Mouse (Mus musculus): ENCODE results near the gene Serpinc1.
"Not testable (repeated sequence)": the region's sequence is repeated elsewhere in the genome, so short reads cannot be mapped to it uniquely, and the experiment has no call there.

Serpinc1 gene

DNA sequence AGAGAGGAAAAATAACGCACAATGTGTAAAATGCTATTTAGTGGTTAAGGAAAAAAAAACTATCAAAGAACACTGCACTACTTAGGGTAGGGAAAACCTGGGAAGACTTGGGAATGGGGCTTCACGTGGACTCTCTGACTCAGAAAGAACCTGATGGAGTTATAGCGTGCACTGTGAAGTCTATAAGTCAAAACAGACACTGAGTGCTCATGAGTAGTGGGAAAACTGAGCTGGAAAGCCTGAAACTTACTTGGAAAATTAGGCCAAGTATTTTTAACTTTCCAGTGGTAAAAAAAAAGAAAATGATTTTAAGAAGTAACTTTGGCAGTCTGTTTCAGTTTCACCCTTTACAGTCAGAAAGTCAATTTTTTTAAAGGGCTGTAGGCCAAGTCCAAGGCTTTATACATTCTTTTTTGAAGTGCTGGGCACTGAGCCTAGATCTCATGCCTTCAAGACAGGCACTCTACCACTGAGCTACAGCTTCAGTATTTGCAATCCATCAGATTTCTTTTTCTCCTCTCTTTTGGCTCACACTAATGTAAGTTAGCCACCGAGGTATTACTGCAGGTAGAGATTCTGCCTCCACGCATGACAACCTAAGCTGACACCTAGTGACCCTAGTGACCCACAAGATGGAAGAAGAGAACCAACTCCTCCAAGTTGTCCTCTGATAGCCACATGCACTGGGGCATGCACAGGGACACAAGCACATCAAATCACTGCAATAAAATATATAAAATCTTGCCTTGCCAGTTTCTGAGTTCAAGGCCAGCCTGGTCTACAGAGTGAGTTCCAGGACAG is 47.2 kb downstream of the Serpinc1 start:
- DNase-seq: no peak

- no peak for DNase-seq
These were observed 48.8 kb downstream of the Serpinc1 start for GRCm38 (mm10) chr1:161027196-161027595.

- not testable (repeated sequence) for DNase-seq
These were observed 50.0 kb downstream of the Serpinc1 start for GRCm38 (mm10) chr1:161028427-161028826.

- DNase-seq: no peak
These were observed 51.7 kb downstream of the Serpinc1 start for GRCm38 (mm10) chr1:161030058-161030457.

DNA sequence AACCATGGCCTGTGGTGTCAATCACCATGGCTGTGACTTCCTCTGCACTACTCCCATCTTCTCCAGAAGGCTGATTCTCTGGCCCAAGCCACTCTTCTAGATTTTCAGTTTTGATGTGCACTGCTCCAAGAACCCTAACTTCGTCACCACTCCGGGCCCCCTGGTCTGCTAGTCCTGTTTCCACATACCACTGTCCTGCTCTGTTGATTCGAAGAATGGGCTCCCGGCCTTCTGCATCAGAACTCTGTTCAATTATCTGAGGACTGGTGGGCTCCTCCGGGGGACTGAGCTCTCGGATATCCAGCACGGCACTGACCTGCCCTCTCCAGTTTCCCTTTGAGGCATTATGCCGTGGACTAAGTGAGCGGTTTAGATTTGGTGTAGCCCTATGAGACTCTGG is 53.5 kb downstream of the Serpinc1 start:
- DNase-seq: no peak

- no peak for DNase-seq
These were observed 54.0 kb downstream of the Serpinc1 start for GRCm38 (mm10) chr1:161032345-161032744.

DNA sequence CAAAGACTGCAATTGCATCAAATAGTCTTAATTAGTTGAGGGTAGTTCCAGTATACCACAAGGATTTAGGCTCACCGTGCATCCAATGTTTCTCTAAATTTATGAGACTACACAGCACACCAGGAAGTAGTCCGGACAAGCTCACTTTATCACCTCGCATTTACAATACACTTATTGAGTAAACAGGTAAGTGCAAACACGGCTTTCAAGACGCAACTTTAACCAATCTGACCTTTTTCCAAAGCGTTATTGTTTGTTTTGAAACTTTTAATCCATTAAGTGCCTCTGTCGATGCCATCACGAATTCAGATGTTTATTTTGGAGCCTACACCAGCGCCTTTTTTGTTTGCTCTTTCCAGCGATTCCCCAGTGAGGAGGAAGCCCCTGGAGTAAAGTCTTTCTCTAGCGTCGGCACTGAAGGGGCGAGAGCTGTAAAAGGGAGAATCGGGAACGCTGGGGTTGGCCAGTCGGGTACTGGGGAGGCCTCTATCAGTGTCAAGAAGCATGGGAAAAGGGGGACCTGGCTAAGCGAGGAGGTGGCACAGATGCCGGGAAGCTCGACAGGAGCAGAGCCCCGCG is 55.6 kb downstream of the Serpinc1 start:
- no peak for DNase-seq

- DNase-seq: peak; percentile 100
These were observed 56.3 kb downstream of the Serpinc1 start, which contains the start of gene Zbtb37 for GRCm38 (mm10) chr1:161034435-161035280. Gene Zbtb37, minus strand, starts transcription at chr1:161034849.

DNA sequence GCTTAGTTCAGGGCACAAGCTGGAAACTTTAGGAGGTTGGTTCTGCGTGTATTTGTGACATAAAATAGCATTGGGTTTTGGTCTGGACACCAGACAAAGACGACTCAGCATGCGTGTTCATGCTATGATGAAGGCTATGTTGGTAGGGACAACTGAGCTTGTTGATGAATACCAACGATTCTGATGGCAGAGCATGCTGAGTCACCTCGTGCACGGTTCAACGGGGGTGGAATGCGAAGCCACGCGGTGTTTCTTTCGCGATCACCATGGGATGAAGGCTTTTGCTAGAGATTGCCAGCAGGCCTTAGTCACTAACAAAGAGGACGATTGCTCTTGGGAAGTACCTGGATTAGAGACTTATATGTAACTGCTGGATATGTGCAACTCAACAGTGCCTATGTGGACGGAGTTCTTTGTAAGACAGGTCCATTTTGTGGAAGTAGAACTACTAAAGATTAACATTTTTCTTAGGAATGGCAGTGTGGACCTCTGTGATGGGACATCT is 56.9 kb downstream of the Serpinc1 start:
- peak; percentile 74 for DNase-seq

- DNase-seq: peak; percentile 17
These were observed 57.5 kb downstream of the Serpinc1 start for GRCm38 (mm10) chr1:161035786-161036404.

- peak; percentile 35 for DNase-seq
These were observed 58.0 kb downstream of the Serpinc1 start for GRCm38 (mm10) chr1:161036411-161036841.

- DNase-seq: no peak
These were observed 58.6 kb downstream of the Serpinc1 start for GRCm38 (mm10) chr1:161037026-161037425.

DNA sequence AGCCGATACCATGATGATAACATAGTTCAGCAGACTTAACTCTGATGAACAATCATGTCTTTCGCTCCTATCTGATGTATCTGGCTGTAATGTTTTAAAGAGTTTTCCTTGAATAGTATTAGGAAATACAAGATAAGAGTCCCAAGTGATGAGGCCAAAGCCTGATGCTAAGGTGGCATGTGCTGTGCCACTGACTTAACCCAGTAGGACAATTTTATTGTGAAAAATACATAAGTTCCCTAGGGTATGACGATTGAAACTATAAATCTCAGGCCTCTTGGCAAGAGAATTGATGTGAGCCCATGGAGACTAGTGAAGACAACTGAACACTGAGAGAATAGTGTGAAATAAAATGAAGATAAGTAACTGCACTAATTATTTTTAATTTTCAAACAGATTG is 59.2 kb downstream of the Serpinc1 start:
- DNase-seq: no peak

DNA sequence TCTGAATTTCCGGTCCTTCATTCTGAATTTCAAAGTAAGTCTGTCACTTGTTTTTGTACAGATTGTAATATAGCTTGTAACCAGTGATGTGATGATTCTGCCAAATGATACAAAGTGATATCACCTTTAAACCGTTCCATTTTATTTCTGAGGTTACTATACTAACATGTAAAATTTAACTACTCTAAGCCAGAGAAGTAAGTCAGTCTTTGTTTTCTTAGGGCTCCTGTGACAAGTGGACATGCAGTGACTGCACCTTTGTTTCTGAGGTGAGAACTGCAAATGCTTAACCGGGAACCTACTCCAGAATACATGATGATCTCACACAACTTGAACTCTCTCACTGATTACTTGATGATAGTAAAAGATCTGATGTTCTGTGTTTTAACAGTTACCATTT is 59.6 kb downstream of the Serpinc1 start:
- DNase-seq: no peak

- DNase-seq: peak; percentile 53
These were observed 60.8 kb downstream of the Serpinc1 start for GRCm38 (mm10) chr1:161038968-161039721.

GRCm38 (mm10) chr1:161039741-161040425 is 61.5 kb downstream of the Serpinc1 start:
- peak; percentile 51 for DNase-seq

DNA sequence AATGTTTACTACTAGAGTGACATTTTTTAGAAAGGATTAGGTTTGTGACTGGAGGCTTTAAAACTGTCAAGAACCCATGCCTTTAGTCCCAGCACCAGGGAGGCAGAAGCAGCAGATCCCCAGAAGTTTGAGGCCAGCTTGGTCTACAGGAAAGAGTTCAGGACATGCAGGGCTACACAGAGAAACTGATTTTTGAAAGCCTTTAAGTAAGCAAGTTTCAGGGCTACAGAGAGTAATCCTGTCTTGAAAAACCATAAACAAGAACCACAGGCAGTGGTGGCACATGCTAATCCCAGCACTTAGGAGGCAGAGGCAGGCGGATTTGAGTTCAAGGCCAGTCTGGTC is 62.0 kb downstream of the Serpinc1 start:
- DNase-seq: no peak

DNA sequence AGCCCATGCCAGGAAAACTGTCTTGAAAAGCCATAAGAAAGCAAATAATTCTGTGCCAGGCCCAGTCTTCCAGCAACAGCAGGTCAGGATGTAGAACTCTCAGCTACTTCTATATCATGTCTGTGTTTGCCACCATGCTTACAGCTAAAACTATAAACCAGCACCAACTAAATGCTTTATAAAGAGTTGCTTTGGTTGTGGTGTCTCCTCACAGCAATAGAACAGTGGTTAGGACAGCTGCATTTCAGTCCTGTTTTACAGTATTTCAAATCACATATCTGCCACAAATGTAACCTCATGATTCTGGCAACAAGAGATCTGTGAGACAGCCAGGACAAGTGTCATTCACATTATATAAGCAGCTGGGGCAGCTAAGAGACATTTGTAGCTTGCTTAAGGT is 62.5 kb downstream of the Serpinc1 start:
- DNase-seq: no peak

DNA sequence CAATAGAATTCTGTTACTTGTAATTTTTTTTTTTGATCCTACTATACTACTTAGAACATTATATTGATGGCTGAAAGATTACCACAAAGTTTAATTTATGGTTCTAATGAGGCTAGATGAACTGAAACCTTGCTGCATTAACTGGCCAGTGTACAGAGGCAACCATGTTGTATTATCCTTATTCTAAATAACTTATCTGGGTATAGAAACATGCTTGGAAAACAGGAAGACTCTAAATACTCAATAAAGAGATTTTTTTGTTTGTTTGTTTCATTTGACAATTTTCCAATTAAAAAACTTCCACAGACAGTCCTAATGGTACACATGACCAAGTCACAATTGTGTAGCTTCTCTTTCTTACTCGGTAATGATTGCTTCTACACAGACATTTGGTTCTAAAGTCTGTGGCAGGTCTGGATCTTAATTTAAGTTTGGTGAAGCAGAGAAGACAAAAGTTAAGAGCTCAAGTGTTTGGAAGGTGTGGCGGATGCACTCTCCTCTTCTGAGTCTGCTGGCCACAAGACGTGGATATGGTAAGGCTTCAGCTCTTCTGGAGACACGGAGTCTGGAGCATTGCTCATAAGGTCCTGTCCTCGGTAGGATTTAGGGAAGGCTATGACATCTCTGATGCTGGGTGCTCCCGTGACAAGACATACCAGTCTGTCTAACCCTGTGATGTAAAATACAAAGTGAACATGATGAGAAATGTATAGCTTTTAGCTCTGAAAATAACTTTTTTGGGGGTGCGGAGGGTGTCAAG is 63.1 kb downstream of the Serpinc1 start:
- DNase-seq: no peak

DNA sequence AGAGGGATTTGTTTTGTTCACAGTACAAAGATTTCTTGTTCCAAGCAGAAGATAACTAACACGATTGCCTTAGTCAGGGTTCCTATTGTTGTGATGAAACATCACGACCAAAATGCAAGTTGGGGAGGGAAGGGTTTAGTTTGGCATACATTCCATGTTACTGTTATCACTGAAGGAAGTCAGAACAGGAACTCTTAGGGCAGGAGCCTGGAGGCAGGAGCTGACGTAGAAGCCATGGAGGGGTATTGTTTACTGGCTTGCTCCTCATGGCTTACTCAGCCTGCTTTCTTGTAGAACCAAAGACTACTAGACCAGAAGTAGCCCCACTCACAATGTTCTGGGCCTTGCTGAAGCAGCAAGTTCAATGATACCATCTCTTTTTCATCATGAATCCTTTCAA is 68.6 kb downstream of the Serpinc1 start:
- no peak for DNase-seq
